Mouse (Mus musculus): ENCODE results near the gene Astn2.

GRCm38 (mm10) chr4:66397216-66397615 lies 7.2 kb downstream of the Astn2 start:
- TF ChIP-seq CTCF (IDR thresholded peaks at IDR 0.05) (no peak), POLR2A (IDR thresholded peaks at IDR 0.05; ENCODE audit: insufficient read depth, low read depth, low read length) (no peak), EP300 (IDR thresholded peaks at IDR 0.05; ENCODE audit: insufficient read depth, low read depth, low read length) (no peak)

Data from heart, adult 2 months (tissue).